Mouse (Mus musculus) kidney, embryonic 16.5 days (tissue): ENCODE measurements around the gene Mab21l3. TPM values are rescaled to one million over a fixed set of nuclear protein-coding genes. Genes with fewer than 3 reads are reported as not detected.
A peak's percentile ranks its signal among the peaks of the same experiment; 100 is the strongest.

Experiments used
- ATAC-seq: fragments of 200-750 bp; cut with Nextera tagmentation; 2 replicates; pipeline ENCODE4 v1.8.0; 2017; ENCODE audit warnings: moderate TSS enrichment; ENCODE audit not compliant: low FRiP score, low TSS enrichment
- H3K27ac ChIP-seq: fragments of 300-500 bp; sonication (generic); 2 replicates; pipeline ENCODE4 v1.5.1; 2014; ENCODE audit warnings: low read length
- H3K27me3 ChIP-seq: fragments of 300-500 bp; sonication (generic); 2 replicates; pipeline ENCODE4 v1.6.1; 2014; ENCODE audit warnings: low read length, control low read depth, mixed read lengths; ENCODE audit not compliant: insufficient read depth
- H3K36me3 ChIP-seq: fragments of 300-500 bp; sonication (generic); 2 replicates; pipeline ENCODE4 v1.6.1; 2014; ENCODE audit warnings: low read length, control low read depth, mixed read lengths; ENCODE audit not compliant: insufficient read depth
- H3K4me1 ChIP-seq: fragments of 300-500 bp; sonication (generic); 2 replicates; pipeline ENCODE4 v1.6.1; 2014; ENCODE audit warnings: low read length, control low read depth, mixed read lengths; ENCODE audit not compliant: insufficient read depth
- H3K4me2 ChIP-seq: fragments of 300-500 bp; sonication (generic); replicated peaks from 2 replicates; pipeline ENCODE4 v1.6.1; 2014; ENCODE audit warnings: low read depth, low read length
- H3K4me3 ChIP-seq: fragments of 300-500 bp; sonication (generic); 2 replicates; pipeline ENCODE4 v1.5.1; 2014; ENCODE audit warnings: mild to moderate bottlenecking, low read length
- H3K9ac ChIP-seq: fragments of 300-500 bp; sonication (generic); replicated peaks from 2 replicates; pipeline ENCODE4 v1.6.1; 2014; ENCODE audit warnings: low read length
- H3K9me3 ChIP-seq: fragments of 300-500 bp; sonication (generic); 2 replicates; pipeline ENCODE4 v1.6.1; 2016; ENCODE audit warnings: low read length, control low read depth
- WGBS: fragments of 180-500 bp; shearing (Covaris S2); extraction: QIAGEN DNeasy Blood & Tissue Kit; methylation state at CpG from one replicate; pipeline ENCODE4 v1.1.7; 2014; 5-methylcytosine and 5-hydroxymethylcytosine counted together
- polyA plus RNA-seq: library from polyadenylated mRNA; unstranded; fragments of >200 nt; fragmentation: Nextera tagmentation; extraction: Ambion mirVana; gene quantifications from 2 replicates; pipeline ENCODE4 v1.2.1, GENCODE M21; 2015

The Mab21l3 gene
- polyA plus RNA-seq, 1 experiment from 2014 or later = 1.0 TPM

DNA sequence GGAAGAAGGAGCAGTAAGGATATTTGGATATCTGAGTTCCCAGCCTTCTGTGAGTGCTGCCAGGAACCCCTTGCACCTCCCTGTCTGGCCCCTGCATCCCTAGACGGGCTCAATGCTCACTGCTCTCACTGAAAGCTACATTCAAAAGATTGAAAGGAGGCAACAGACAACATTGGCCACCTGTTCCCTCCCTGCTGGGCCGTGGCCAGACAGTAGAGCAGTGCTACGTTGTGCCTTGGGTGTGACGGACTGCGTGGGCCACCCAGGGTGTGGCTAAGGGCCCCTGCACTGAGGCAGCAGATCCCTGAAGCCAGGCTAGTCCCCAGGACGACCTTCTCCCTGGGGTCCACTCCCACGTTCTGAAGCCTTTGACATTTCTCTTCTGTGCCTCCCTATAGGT is 52.5 kb downstream of the Mab21l3 start:
- 37% methylated on average over 7 of the region's 7 CpGs for WGBS
- H3K4me3 ChIP-seq = no peak overlapping the region
- no peaks in the 10 kb centered on the region for H3K36me3 ChIP-seq
- H3K4me1 ChIP-seq = peaks cover 36% of the 10 kb centered on the region
- H3K27me3 ChIP-seq = no peaks in the 10 kb centered on the region
- ATAC-seq = no peak
- H3K9me3 ChIP-seq = no peaks in the 10 kb centered on the region
- H3K4me2 ChIP-seq = no peak overlapping the region
- H3K9ac ChIP-seq = no peak overlapping the region
- no peak overlapping the region for H3K27ac ChIP-seq

DNA sequence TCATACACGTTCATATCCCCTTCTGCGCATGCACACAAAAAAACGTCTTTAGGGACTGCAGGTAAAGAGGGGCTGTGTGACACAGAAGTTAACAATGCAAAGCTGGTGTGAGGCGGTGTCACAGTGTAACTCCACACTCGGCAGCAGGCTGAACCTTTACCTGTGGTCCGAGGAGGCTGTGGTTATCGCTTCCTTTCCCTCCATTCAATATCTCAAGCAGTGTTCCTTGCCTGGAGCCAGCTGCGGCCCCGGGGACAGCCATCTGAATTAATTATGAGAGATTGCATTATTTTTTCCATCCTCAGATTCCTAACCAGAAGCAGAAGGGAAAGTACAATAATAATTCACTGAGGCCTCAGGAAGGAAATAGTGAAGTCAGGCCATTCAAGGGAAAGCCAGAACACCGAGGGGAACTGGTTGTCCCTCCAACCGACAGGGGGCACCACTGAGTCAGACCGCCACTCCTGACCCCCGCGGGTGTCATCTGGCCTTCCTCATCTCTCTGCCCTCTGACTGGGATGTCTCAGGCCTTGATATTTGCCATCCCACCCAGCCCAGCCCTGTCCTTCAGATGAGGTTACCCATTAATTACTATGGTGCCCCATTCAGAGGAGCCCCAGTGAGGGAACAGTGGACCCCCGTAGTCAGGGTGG is 53.2 kb downstream of the Mab21l3 start:
- Histone ChIP-seq H3K27ac (no peak overlapping the region), H3K4me1 (peaks cover 30% of the 10 kb centered on the region), H3K4me3 (no peak overlapping the region), H3K27me3 (no peaks in the 10 kb centered on the region), H3K9me3 (no peaks in the 10 kb centered on the region), H3K4me2 (no peak overlapping the region), H3K9ac (no peak overlapping the region), H3K36me3 (no peaks in the 10 kb centered on the region)
- 81% methylated on average over 15 of the region's 15 CpGs for WGBS
- no peak for ATAC-seq

DNA sequence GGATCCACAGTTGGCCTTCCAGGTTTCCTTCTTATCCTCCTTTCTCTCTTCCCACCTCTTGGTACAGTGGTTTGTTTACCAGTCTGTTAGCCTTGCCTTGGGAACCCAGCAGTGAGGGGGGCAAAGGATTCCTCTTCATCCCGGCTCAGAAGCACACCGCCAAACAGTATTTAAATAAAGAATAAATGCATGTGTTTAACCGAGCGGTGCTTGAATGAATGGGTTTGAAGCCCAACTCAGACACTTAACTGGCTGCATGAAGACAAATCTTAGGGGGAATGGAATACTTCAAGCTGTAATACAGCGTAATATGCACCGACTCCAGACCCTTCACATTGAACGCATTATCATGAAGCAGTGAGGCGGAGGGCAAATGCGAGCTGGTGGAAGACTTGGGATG is 54.1 kb downstream of the Mab21l3 start:
- H3K36me3 ChIP-seq = no peaks in the 10 kb centered on the region
- H3K27ac ChIP-seq = no peak overlapping the region
- no peak overlapping the region for H3K4me3 ChIP-seq
- no peaks in the 10 kb centered on the region for H3K27me3 ChIP-seq
- ATAC-seq = no peak
- no peak overlapping the region for H3K4me2 ChIP-seq
- H3K9ac ChIP-seq = no peak overlapping the region
- H3K9me3 ChIP-seq = no peaks in the 10 kb centered on the region
- H3K4me1 ChIP-seq = peaks cover 22% of the 10 kb centered on the region
- 90% methylated on average over 9 of the region's 9 CpGs for WGBS

DNA sequence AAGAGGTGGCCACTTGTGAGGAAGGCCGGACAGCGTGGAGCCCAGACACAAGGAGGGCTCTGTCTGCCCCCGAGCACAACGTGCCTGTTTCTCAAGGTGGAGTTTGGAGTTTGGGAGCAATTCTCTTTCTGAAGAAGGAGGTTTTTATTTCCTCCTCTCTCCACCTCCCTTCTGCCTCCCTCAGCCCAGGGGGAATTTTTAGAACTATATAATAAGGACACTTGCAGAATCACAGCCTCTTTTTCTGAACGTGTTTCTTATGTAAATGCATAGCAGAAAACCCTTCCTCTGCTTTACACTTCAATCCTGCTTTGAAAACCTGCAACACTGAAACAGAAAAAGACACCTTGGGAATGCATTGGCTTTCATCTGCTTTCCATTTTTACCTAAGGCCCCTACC is 54.7 kb downstream of the Mab21l3 start:
- H3K27me3 ChIP-seq = no peaks in the 10 kb centered on the region
- no peak overlapping the region for H3K4me2 ChIP-seq
- no peak overlapping the region for H3K4me3 ChIP-seq
- H3K4me1 ChIP-seq = peaks cover 16% of the 10 kb centered on the region
- no peaks in the 10 kb centered on the region for H3K36me3 ChIP-seq
- no peak overlapping the region for H3K27ac ChIP-seq
- WGBS = 76% methylated on average over 5 of the region's 5 CpGs
- H3K9me3 ChIP-seq = no peaks in the 10 kb centered on the region
- no peak for ATAC-seq
- no peak overlapping the region for H3K9ac ChIP-seq

DNA sequence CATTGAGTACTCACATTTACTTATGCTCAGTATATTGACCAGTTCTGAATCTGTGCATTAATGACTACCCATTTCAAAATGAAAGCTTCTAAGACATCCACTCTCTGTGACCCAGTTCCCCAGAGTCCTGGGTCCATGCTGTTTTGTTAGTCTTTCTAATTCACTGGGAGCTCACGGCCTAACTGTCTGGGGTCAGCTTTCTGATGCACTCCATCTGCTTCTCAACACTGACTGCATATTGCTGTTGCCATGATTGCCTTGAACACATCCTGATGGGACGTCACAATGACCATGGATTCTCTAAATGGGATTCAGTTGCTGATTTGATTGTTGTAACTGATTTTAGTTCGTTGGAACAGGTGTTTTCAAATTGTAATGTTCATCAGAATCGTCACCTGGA is 56.6 kb downstream of the Mab21l3 start:
- Histone ChIP-seq H3K4me2 (no peak overlapping the region), H3K4me3 (no peak overlapping the region), H3K9ac (no peak overlapping the region), H3K9me3 (no peaks in the 10 kb centered on the region), H3K36me3 (no peaks in the 10 kb centered on the region), H3K27ac (no peak overlapping the region), H3K27me3 (no peaks in the 10 kb centered on the region), H3K4me1 (0 out of 2 replicates have a peak, but pooled peaks cover 2% of the 10 kb centered on the region)
- 60% methylated on average over 4 of the region's 4 CpGs for WGBS
- ATAC-seq = no peak

DNA sequence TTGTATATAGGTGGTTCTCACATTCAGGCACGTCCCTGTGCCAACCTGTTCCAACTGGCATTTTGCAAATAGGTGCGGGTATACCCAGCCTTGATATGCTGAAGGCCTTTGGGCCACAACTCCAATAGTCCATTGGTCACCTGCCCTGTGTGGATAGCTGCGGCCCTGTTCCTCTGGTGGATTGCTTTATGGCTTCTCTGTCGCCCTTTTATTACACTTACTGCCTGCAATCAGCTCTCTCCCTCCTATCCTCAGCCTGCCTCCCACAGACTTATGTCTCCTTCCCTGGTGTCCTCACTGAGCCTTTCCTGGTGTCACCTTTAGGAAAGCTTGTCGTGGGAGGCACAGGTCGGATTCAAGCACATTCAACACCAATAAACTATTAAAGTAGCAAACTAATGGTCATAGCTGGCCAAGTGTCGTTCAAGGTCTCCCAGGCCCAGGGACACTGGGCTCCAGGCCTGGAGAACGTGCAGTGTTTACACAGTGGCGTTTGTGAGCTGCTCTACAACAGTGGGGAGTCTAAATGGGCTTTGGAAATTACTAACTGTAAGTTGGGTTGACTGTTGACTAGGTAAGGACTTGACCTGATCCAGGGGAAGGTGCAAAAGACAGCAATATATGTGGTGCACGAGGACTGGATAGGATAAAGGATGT is 63.9 kb downstream of the Mab21l3 start:
- Histone ChIP-seq H3K9me3 (no peaks in the 10 kb centered on the region), H3K4me2 (no peak overlapping the region), H3K9ac (no peak overlapping the region), H3K27me3 (no peaks in the 10 kb centered on the region), H3K27ac (no peak overlapping the region), H3K4me3 (no peak overlapping the region), H3K36me3 (no peaks in the 10 kb centered on the region), H3K4me1 (no peaks in the 10 kb centered on the region)
- 38% methylated on average over 10 of the region's 10 CpGs for WGBS
- no peak for ATAC-seq

DNA sequence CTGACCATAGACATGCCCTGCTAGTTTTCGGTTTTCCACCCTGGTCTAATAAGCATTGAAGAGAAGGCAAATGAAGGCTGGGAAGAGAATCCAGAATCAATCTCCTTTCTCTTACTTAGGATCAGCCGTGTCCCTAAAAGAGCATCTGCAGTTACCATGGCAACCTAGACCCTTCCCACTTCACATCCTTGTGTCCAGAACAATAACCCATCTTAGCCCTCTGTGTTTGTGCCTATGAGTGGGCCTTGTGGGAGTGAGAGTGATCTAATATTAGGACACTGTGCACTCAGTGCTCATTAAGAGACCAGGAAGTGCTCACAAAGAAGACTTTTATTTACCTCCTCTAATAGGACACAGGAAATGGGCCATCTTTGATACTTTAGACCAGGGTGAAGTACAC is 65.0 kb downstream of the Mab21l3 start:
- WGBS = 67% methylated on average over 2 of the region's 2 CpGs
- Histone ChIP-seq H3K27ac (no peak overlapping the region), H3K9ac (no peak overlapping the region), H3K4me2 (no peak overlapping the region), H3K4me3 (no peak overlapping the region), H3K27me3 (no peaks in the 10 kb centered on the region), H3K9me3 (no peaks in the 10 kb centered on the region), H3K4me1 (no peaks in the 10 kb centered on the region), H3K36me3 (no peaks in the 10 kb centered on the region)
- ATAC-seq = no peak

DNA sequence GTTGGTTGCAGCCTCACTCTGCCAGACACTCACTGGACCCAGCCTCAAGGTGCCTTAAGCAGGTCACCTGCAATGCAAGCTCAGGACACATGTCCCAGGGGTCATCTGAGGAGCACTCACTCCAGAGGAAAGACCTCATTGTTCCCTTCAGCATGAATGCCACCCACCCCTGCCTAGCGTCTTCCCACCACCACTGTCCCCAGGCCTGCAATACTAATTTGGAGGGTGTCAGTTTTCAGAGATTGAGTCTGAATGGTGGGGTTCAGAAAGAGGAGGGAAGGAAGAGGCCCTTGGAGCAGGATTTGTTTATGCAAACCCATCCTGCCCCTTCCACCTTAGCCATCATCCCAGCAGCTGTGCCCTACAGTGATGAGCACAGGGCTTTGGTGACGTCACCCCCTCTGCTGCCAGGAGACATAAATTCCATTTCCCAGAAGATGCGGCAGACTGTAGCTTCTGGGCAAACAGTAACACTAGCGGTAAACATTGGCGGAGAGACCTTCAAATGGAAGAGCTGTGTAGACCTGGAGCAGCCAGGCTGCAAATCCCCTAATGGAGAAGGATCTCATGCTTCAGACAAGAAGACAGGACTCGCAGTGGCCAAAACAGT is 67.8 kb downstream of the Mab21l3 start:
- Histone ChIP-seq H3K27me3 (no peaks in the 10 kb centered on the region), H3K4me1 (no peaks in the 10 kb centered on the region), H3K4me2 (no peak overlapping the region), H3K27ac (no peak overlapping the region), H3K9me3 (no peaks in the 10 kb centered on the region; the same call in 1 of the 2 replicates), H3K9ac (no peak overlapping the region), H3K36me3 (no peaks in the 10 kb centered on the region), H3K4me3 (no peak overlapping the region)
- WGBS = 32% methylated on average over 6 of the region's 6 CpGs
- 0 out of 2 replicates have a peak, but pooled peaks have one; percentile 16 for ATAC-seq

DNA sequence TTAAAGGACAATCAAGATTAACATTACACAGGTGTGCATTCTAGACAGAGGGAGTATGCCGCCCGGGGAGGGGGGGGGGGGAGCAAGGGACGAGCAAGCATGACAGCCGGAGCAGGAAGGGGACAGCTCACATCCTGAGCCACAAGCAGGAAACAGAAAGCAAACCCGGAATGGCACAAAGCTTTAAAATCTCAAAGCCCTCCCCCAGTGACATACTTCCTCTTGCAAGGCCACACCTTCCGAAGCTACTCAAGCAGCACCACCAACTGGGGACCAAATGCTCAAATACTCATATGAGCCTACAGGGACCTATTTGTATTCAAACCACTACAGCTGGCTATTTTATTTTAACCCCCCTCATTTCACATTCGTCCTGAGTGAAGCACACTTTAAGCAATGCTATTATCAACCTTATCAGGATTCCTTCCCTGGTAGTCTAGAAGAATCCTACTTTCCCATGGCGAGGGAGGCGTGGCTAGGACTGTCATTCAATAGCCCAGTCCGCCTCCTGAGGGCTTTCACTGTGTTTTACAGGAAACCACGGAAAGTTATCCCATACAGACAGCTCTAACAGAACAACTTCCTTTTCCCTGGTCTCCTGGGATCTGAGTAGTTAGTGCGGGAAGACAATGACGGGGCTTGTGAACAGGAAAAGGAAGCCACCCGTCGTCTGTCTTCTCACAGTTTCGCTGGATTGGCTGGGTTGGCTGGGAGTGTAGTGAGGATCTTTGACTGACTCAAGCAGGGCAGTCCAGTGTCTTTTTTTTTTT is 69.7 kb downstream of the Mab21l3 start:
- no peak overlapping the region for H3K9ac ChIP-seq
- H3K27ac ChIP-seq = peak overlapping the region; percentile 46; the same call in 1 of the 2 replicates
- ATAC-seq = peak; percentile 80
- no peaks in the 10 kb centered on the region for H3K36me3 ChIP-seq
- WGBS = 54% methylated on average over 16 of the region's 16 CpGs
- no peak overlapping the region for H3K4me2 ChIP-seq
- H3K4me1 ChIP-seq = no peaks in the 10 kb centered on the region
- H3K9me3 ChIP-seq = no peaks in the 10 kb centered on the region; the same call in 1 of the 2 replicates
- H3K4me3 ChIP-seq = no peak overlapping the region
- H3K27me3 ChIP-seq = no peaks in the 10 kb centered on the region
